Mouse (Mus musculus): ENCODE results near the gene Plekhj1.

Gene Plekhj1

DNA sequence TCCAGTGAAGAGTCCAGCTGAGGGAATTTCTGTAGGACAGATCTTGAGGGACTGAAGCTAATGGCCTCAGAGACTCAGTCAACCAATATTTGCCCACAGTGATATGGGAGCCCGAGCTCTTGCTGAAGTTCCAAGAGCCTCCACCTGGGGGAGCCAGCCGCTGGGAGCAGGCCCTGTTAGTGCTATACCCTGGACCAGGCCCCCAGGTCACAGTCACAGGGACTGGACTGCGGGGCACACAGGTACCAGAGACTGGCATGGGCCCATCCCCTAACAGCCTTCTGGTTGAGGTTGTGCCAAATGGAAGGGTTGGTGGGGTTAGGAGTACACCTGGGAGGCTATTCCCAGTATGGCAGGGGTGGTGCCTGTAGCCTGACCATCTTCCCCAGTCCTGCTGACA lies 7.5 kb upstream of the Plekhj1 start:
- no peak for DNase-seq (ENCODE audit: low spot score)

DNA sequence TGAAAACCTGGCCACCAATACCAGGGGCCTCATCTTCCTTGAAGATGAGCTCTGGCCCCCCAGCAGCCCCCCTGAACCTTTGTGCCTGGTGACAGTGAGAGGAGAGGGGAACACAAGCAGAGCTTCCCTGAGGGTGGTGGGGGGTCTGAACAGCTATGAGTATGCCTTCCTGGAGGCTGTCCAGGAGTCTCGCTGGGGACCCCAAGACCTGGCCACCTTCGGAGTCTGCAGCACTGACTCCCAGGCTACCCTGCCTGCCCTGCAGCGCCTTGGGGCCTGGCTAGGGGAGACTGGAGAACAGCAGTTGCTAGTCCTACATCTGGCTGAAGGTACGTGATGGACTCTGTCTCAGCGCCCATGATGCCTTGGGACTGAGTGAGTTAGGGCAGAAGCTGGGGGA lies 6.9 kb upstream of the Plekhj1 start:
- no peak for DNase-seq (ENCODE audit: low spot score)

DNA sequence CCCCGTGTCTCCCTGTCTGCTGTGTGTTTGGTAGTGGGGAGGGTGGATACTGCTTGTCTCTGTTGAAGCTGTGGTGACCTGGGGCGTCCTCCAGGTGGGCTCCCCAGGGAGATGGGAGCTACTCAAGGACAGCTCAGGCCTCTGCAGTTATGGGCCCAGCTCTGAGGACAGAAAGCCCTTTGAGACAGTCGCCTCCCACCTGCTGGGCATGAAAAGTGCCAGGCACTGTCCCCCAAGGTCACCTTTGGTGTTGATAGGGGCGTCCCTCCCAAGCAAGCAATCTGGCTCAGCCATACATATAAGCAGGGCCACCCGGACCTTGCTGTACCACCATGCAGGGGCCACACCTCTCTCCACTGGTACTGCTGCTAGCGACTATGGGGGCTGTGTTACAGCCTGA lies 6.5 kb upstream of the Plekhj1 start, which contains the start of gene Amh:
Amh (plus strand) TSS at position 328 of the 400 bp plus-strand sequence.
- DNase-seq (ENCODE audit: low spot score) = no peak

DNA sequence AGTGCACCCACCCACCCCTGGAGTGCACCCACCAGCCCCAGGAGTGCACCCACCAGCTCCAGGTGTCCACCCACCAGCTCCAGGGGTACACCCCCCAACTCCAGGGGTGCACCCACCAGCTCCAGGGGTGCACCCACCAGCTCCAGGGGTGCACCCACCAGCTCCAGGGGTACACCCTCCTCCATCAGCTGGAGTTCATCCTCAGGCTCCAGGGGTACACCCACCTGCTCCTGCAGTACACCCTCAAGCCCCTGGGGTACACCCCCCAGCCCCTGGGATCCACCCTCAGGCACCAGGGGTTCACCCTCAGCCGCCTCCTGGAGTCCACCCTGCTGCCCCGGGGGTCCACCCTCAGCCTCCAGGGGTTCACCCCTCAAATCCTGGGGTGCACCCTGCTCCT lies 5.9 kb upstream of the Plekhj1 start:
- DNase-seq (ENCODE audit: low spot score) = no peak

DNA sequence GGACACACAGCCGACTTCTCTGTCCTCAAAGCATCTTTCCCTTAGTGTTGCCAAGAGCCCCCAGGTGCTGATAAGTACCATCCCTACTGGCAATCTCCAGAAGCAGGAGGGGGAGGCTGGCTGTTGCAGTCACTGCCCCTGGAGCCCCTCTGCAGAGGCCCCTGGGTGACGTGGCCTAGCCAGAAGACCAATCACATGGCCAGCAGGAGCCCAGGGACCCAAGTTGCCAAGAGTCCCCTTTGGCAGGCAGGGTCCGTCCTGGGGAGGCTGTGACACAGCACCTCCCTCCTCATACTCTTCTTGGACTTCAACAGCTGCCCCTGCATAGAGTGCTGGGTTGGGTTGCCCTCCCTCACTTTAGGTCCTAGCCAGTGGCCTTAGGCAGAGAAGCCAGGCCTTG lies 4.6 kb upstream of the Plekhj1 start:
- DNase-seq (ENCODE audit: low spot score) = no peak

DNA sequence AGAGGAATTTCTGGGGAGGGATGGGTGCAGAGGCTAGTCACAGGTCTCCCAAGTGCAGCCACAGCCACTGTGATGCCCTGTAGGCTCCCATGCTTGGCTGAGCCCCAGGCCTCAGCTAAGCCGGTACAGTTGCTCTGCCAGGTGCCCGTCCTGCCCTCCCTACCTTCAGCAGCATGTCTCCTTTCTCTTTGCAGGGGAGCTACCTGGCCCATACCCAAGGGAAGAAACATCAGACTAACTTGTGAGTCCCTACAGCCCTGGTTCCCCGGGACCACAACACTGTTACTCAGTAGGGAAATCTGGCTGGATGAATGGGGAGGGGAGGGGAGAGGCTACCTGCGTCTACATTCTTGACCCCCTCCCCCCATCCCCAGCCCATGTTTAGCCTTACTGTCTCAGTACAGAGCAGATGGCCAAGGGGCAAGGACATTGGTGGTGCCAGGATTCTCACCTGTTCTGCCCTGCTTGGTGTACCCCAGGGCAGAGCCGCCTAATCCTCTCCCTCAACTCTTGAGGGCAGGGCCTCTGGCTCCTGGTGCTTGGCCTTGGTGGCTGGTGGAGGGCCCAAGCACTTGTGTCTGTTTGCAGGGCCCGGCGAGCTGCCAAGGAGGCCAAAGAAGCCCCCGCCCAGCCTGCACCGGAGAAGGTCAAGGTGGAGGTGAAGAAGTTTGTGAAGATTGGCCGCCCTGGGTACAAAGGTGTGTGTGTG lies 3.9 kb upstream of the Plekhj1 start:
- no peak for DNase-seq (ENCODE audit: low spot score)

DNA sequence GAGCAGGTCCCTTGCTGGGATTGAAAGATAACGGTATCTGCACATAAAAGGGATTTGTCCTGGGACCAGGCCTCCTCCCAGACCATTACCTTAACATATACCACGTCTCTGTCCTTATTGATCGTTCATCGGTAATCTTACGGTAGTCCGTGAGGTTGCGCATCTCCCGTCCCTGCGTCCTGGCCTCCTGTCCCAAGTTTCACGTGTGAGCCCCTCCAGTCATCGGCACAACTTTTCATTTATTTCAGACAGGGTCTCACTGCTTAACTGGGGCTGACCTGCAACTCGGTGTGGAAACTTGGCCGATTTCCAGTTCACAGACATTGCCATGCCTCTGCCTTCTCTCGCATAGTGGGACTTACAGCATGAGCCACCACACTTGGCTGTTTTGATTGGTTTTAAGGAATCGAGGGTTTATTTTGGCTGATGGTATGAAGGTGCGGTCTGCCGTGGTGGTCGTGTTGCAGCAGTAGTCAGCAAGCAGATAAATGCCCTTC lies 692 bp upstream of the Plekhj1 start:
- DNase-seq (ENCODE audit: low spot score) = no peak

DNA sequence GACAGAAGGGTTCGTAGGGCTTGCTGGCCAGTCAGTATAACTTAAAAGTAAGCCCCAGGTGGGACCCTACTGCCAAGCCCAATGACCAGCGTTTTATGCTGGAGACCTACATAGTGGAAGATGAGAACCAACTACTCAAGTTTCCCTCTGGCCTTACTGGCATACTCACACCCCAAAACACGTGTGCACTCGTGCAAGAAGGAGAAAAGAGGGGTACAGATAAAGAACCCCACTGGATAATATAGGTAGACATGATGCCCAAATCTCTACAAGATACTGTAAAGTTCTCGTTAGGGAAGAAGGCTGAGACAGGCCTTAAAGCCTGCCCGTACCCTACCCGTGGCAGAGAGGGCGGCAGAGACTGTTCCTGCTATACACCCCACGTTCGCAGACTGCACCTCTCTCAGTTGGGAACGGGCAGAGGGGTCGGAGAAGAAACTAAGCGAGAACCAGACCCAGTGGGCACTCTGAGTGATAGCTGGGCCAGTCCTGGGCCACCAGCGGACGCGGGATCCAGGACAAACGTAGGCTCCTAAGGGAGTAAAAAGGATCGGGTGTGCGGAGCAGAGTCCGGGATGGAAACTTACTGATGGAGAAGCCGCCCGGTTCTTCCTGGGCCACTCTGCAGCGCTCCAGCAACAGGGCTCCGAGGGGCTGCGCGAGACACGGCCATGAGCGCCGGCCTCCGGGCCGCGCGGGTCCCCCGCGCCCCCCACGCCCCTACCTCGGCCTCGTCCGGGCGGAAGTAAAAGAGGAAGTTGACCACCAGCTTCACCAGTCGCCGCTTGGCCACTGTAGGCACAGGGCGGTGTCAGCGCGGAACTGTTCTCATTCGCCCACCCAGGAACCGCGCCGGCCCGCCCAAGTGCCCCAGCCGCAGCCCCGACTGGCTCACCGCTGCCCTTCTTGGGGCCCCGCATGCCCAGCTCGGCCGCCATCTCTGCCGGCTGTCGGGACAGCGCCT lies 958 bp downstream of the Plekhj1 start:
- no peak for DNase-seq (ENCODE audit: low spot score)

DNA sequence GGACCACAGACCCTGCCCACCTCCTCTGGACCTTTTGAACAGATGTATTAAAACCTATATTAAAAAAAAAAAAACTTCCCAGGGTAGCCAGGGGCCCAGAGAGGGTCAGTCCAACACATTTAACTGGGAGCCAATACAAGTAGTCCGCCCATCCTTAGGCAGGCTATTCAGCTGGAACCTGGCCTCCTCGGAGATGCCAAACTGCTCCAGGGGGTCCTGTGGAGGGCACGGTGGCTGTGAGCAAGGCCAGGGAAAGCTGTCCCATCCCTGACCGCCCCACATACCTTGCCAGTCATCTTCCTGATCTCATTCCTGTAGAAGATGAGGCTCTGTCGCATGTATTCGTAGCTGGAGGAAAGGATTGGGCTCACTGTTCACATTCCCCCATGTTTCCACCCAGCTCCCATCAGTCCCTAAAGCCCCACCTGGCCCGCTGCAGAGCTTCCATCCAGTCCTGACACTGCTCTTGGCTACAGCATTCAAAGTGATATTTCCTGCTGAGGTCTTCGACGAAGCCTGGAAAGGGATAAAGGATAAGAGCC lies 2.0 kb downstream of the Plekhj1 start:
- no peak for DNase-seq (ENCODE audit: low spot score)

DNA sequence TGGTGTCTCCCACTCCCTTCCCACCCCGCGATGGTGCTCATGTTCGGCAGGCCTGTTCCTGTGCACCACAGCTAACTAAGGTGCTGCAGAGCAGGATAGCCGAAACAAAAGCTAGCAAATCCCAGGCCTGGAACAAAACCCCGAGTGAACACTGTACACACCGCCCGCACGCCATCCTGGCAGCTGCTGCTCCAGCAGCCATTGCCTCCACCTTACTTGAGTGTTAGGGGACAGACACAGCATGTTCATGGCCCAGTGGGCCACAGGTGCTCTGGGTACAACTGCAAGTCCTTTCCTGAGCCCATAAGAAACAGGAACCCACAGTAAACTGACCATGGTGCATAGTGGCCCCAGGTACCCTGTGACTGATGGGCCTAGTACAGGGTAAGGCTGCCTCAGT lies 3.7 kb downstream of the Plekhj1 start:
- no peak for DNase-seq (ENCODE audit: low spot score)

DNA sequence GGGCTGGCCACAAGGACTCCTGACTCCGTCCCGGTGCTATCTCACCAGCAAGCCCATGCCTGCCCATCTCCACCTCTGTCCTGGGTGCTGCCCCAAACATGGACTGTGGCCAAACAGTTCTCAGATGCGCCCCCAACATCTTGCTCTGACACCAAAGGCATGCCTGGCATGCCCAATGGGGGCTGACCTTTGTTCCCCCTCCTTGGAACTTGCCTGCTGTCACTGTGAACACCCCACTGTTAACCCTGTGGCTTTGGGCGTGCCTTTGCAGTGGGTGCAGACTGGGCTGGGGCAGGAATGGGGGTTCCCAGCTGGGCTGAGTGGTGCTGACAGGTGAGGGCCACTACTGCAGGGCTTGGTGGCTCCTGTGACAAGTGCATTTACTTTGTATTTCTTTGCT lies 4.6 kb downstream of the Plekhj1 start:
- DNase-seq (ENCODE audit: low spot score) = no peak

DNA sequence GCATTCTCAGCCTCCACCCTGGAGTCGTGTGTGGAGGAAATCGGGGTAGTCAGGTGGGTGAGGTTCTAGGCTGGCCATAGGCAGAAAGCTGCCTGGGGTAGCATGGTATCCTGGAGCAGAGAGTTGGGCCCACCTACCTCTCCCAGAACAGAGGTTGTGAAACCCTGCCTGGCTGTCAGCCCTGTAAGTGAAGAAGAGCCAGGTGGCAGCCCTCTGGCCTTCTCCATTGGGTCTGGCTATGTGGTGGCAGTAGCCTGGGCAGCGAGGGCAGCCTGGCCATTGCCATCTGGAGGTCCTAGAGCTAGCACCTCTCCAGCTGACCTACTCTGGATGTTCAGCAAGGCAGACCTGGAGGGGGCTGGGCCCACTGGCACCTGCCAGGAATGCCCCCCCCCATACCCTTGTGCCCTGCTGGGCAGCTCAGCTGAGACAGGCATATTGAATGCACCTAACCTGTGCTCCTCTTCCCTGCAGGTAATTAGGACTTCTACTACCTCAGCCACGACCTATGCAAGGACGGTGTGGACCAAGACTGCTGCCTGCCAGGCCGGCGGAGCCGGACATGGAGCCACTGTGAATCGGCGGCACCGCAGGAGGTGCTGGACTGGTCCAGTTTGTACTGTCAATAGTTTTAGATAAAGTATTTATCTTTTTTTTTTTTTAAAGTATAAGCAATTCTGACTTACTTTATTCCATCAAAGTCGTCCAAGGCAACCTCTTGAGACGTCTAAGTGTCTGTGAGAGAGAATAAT lies 5.2 kb downstream of the Plekhj1 start:
- DNase-seq (ENCODE audit: low spot score) = no peak

DNA sequence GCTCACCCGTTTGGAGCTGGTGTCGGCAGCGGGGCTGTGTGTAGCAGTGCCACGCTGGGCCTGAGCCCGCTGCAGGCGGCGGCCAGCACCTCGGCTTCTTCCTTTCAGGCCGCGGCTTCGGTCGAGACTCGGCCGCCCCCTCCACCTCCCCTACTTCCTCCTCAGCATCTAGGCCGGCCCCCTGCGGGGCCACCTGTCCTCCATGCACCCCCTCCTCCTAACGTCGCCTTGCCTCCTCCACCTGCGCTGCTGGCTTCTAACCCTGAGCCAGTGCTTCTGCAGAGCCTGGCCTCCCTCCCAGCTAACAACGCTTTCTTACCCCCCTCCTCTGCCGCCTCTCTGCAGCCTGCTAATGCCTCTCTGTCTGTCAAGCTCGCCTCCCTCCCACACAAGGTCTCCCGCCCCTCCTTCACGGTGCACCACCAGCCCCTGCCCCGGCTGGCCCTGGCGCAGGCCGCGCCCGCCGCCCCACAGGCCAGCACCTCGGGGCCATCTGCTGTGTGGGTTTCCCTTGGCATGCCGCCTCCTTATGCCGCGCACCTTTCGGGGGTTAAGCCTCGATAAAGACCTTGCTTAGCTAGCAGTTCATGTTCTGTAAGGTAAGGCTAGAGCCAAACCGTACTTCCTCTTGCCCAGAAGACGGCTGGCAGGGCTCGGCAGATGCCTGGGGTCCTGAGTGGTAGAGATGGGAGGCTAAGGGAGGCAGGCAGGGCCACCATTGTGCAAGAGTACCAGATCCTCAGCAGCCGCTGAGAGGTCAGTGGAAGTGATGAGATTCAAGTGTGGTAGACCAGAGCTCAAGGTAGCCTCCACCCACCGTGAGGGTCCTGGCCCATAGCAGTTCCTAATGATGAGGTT lies 6.0 kb downstream of the Plekhj1 start:
- no peak for DNase-seq (ENCODE audit: low spot score)

DNA sequence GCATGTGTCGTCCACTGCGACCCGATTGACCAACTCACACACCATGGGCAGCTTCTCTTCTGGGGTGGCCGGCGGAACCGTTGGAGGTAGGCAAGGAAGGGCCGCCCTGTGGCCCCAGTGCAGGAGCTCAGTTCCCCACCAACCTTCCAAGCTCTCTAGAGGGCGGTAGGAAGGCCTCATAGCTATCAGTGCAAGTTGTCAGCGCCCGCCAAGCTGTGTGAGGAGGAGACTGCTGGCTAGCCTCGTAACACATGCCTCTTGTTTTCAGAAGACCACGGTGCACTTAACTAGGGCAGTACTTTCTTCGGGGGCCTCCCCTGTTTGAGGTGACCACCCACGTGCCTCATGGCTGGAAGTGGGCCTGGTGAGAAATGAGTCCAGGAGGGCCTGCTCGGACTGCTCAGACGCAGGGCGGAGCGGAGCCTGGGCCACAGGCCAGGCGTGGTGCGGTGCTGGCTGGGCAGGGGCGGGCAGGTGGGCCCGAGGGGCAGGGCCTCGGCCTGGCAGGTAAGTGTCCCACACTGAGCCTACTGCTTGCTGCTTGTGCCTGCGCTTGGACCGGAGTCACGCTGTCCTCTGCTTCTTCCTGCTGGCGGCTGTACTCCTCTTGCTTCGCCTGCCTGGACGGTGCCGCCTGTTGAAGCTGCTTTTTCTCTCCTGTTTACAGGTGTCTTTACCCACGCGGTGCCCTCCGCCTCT lies 6.8 kb downstream of the Plekhj1 start:
- DNase-seq (ENCODE audit: low spot score) = no peak

DNA sequence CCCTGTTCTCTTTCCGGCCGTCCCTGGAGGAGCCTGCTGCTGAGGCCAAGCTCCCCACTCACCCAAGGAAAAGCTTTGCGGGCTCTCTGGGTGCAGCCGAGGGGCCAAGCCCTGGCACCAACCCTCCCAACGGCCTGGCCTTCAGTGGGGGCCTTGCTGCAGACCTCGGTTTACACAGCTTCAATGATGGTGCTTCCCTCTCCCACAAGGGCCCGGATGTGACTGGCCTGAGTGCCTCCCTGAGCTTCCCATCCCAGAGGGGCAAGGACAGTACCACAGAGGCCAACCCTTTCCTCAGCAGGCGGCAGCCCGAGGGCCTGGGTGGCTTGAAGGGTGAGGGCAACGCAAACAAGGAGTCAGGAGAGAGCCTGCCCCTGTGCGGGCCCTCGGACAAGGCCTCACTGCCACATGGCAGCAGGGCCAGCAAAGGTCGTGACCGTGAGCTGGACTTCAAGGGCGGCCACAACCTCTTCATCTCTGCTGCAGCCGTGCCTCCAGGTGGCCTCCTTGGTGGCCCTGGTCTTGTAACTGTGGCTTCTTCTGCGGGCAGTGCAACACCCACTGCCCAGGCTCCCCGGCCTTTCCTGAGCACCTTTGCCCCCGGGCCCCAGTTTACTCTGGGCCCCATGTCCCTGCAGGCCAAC lies 7.5 kb downstream of the Plekhj1 start:
- no peak for DNase-seq (ENCODE audit: low spot score)

DNA sequence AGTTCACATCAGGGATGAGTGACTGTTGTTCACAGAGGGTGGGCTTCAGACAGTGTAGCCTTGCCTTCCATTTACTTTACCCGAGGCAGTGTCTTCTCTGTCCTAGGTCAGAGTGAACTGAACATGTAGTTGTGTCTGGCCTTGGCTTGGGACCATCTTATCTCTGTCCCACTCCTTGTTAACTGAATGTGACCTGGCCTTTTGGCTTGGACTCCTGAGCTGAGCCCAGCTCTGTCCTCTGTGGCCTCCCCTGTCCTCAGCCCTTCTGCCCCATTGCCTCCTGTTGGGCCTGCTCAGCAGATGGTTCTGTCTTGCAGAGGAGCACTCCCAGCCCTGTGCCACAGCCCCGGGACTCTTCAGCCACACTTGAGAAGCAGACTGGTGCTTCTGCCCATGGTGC lies 10.9 kb downstream of the Plekhj1 start:
- DNase-seq (ENCODE audit: low spot score) = no peak

DNA sequence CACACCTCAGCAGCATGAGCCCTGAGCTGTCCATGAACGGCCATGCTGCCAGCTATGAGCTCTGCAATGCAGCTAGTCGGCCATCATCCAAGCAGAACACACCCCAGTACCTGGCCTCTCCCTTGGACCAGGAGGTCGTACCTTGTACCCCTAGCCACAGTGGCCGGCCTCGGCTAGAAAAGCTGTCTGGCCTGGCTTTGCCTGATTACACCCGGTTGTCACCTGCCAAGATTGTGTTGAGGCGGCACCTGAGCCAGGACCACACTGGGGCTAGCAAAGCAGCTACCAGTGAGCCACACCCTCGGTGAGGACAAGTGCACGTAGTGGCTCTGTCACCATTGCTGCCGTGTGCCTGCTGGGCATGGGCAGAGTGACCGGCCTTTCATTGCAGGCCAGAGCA lies 12.5 kb downstream of the Plekhj1 start:
- DNase-seq (ENCODE audit: low spot score) = no peak

DNA sequence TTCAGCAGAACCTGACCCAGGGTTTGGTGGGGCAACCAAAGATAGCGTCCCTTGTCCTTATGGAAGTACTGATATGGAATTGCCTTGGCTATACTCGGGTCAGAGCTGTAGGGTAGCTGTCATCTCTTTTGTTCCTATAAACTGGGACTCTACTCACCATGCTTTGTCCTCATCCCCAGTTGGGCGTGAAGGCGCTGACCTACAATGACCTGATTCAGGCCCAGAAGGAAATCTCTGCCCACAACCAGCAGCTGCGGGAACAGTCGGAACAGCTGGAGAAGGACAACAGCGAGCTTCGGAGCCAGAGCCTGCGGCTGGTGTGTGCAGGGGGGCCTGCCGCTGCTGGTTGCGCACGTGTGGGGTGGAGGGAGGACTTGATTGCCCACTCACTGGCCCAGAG lies 13.6 kb downstream of the Plekhj1 start:
- DNase-seq (ENCODE audit: low spot score) = no peak

DNA sequence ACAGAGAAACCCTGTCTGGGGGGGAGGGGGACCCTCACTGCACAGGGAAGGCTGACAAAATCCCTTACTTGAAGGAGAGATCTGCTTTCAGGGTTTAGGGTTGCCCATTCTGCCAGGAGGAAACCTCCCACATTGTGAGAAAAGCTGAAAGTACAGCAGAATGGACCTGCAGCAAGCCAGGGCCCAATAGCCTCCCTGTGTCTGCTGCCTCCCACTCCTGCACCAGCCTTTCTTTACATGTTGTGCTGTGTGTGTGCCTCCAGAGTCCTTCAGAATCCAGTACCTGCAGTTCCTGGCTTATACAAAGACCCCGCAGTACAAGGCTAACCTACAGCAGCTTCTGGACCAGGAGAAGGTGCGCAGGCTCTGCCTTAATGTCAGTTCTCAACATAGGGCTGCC lies 14.1 kb downstream of the Plekhj1 start:
- no peak for DNase-seq (ENCODE audit: low spot score)

DNA sequence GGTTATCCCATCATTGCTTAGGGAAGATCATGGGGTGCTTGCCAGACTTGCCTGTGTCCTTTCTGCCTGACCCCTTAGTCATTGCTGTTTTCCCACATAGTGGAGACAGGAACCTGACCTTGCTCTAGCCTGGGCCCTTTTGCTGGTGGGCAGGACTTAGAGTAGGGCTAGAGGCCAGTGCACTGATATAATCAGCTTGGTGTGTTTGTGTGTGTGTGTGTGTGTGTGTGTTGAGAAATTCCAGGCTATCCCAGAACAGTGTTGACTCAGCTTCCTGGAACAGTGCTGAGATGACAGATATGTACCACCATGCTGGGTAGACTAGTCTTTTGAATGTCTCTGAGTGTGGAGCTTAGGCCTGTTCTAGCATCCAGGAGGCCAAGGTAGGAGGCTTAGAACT lies 18.9 kb downstream of the Plekhj1 start:
- DNase-seq (ENCODE audit: low spot score) = no peak
